1 mouse cellular context compared by ENCODE assay signal in genomic region chr8:111033482-111034215, GRCm38 (mm10).
TF ChIP-seq lines count a peak whose summit lies in the region.

No protein-coding gene starts in this region.

TF ChIP-seq in CH12.LX, 34 proteins besides CTCF, POLR2A, EP300 and RAD21:
- no peak; the same call in none of the 2 replicates for TF ChIP-seq SIN3A (IDR thresholded peaks at IDR 0.05; ENCODE audit: low read length)
- no peak for TF ChIP-seq ZC3H11A (IDR thresholded peaks at IDR 0.05; ENCODE audit: low read depth, low read length)
- TF ChIP-seq ZMIZ1 (IDR thresholded peaks at IDR 0.05; ENCODE audit: low read depth, low read length): peak; percentile 83
- peak; percentile 99 for TF ChIP-seq USF1 (IDR thresholded peaks at IDR 0.05; ENCODE audit: low read depth, low read length)
- no peak for TF ChIP-seq GABPA (IDR thresholded peaks at IDR 0.05; ENCODE audit: insufficient replicate concordance, low read depth, low read length)
- peak; percentile 93; the same call in 1 of the 2 replicates for TF ChIP-seq E2F4 (IDR thresholded peaks at IDR 0.05; ENCODE audit: insufficient replicate concordance, low read depth, low read length)
- TF ChIP-seq ZNF384 (IDR thresholded peaks at IDR 0.05; ENCODE audit: low read depth, low read length): no peak
- peak; percentile 97 for TF ChIP-seq CHD2 (IDR thresholded peaks at IDR 0.05; ENCODE audit: low read length)
- peak; percentile 74; the same call in 1 of the 2 replicates for TF ChIP-seq TCF12 (IDR thresholded peaks at IDR 0.05; ENCODE audit: low read depth, low read length)
- peak; percentile 91 for TF ChIP-seq TBP (conservative IDR thresholded peaks at IDR 0.05; ENCODE audit: low read depth, low read length)
- peak; percentile 59 for TF ChIP-seq NRF1 (IDR thresholded peaks at IDR 0.05; ENCODE audit: low read depth, low read length)
- peak; percentile 99 for TF ChIP-seq USF2 (conservative IDR thresholded peaks at IDR 0.05; ENCODE audit: low read depth, low read length)
- TF ChIP-seq CHD1 (IDR thresholded peaks at IDR 0.05; ENCODE audit: low read depth, low read length): peak; percentile 79; the same call in 1 of the 2 replicates
- peak; percentile 61; the same call in 1 of the 2 replicates for TF ChIP-seq POLR2AphosphoS2 (IDR thresholded peaks at IDR 0.05; ENCODE audit: low read depth, low read length)
- TF ChIP-seq ELF1 (IDR thresholded peaks at IDR 0.05; ENCODE audit: low read depth, low read length): peak; percentile 59; the same call in 1 of the 2 replicates
- peak; percentile 45; the same call in 1 of the 2 replicates for TF ChIP-seq JUN (IDR thresholded peaks at IDR 0.05; ENCODE audit: insufficient read depth, low read depth, low read length)
- TF ChIP-seq ZKSCAN1 (IDR thresholded peaks at IDR 0.05; ENCODE audit: borderline replicate concordance, low read depth, low read length): no peak
- TF ChIP-seq SMC3 (IDR thresholded peaks at IDR 0.05; ENCODE audit: low read depth, low read length): no peak
- no peak for TF ChIP-seq RCOR1 (conservative IDR thresholded peaks at IDR 0.05; ENCODE audit: low read depth, low read length)
- TF ChIP-seq PAX5 (IDR thresholded peaks at IDR 0.05; ENCODE audit: low read length): no peak
- TF ChIP-seq ETS1 (conservative IDR thresholded peaks at IDR 0.05; ENCODE audit: low read depth, low read length): peak; percentile 36; the same call in 1 of the 2 replicates
- no peak for TF ChIP-seq UBTF (IDR thresholded peaks at IDR 0.05; ENCODE audit: low read depth, low read length)
- peak; percentile 61 for TF ChIP-seq NELFE (IDR thresholded peaks at IDR 0.05; ENCODE audit: low read depth, low read length)
- TF ChIP-seq JUND (conservative IDR thresholded peaks at IDR 0.05; ENCODE audit: low read depth, low read length): peak; percentile 61
- TF ChIP-seq MXI1 (IDR thresholded peaks at IDR 0.05; ENCODE audit: low read depth, low read length): peak; percentile 79
- no peak for TF ChIP-seq MAFK (IDR thresholded peaks at IDR 0.05; ENCODE audit: insufficient replicate concordance, low read length)
- peak; percentile 95 for TF ChIP-seq MYC (IDR thresholded peaks at IDR 0.05; ENCODE audit: low read depth, low read length)
- 0 out of 2 replicates have a peak, but pooled peaks have one; percentile 57 for TF ChIP-seq MEF2A (IDR thresholded peaks at IDR 0.05; ENCODE audit: borderline replicate concordance, low read depth, low read length)
- TF ChIP-seq MAX (IDR thresholded peaks at IDR 0.05; ENCODE audit: low read length): peak; percentile 99
- TF ChIP-seq IRF4 (IDR thresholded peaks at IDR 0.05; ENCODE audit: low read depth, low read length): peak; percentile 56
- peak; percentile 76 for TF ChIP-seq HCFC1 (IDR thresholded peaks at IDR 0.05; ENCODE audit: low read depth, low read length)
- peak; percentile 95 for TF ChIP-seq BHLHE40 (IDR thresholded peaks at IDR 0.05; ENCODE audit: low read depth, low read length)
- no peak for TF ChIP-seq MAZ (IDR thresholded peaks at IDR 0.05; ENCODE audit: low read depth, low read length)
- 0 out of 2 replicates have a peak, but pooled peaks have one; percentile 46 for TF ChIP-seq KAT2A (IDR thresholded peaks at IDR 0.05; ENCODE audit: insufficient replicate concordance, low read length)
